Mouse (Mus musculus): ENCODE data around the gene Espn. TPM values are rescaled to one million over a fixed set of nuclear protein-coding genes. Genes with fewer than 3 reads are reported as not detected.

Espn gene
- polyA plus RNA-seq, 1 experiment: 0.56 TPM

DNA sequence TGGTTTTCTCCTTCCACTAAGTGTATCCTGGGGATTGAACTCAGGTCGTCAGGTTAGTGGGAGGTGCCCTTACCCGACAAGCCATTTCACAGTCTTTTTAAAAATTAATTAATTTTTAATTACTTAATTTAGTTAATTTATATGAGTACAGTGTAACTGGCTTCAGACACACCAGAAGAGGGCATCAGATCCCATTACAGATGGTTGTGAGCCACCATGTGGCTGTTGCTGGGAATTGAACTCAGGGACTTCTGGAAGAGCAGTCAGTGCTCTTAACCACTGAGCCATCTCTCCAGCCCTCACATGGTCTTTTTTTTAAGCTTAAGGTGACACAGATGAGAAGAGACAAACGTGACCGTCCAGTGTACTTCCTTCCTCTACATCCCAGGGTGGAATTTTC lies 2.8 kb upstream of the Espn start:
- no peak overlapping the region for H3K27ac ChIP-seq (ENCODE audit: insufficient read depth, low read length)
- no peak for TF ChIP-seq POLR2A (IDR thresholded peaks at IDR 0.05; ENCODE audit: low read depth, low read length)
- no peak for TF ChIP-seq CTCF (IDR thresholded peaks at IDR 0.05; ENCODE audit: borderline replicate concordance, insufficient read depth, low read length)
- H3K4me3 ChIP-seq (ENCODE audit: insufficient read depth, low read length): no peak overlapping the region
- H3K4me1 ChIP-seq (ENCODE audit: control insufficient read depth, insufficient read depth, low read length): no peaks in the 10 kb centered on the region

GRCm38 (mm10) chr4:152153771-152154177 lies 1.6 kb upstream of the Espn start:
- H3K27ac ChIP-seq (ENCODE audit: insufficient read depth, low read length): no peak overlapping the region
- H3K4me1 ChIP-seq (ENCODE audit: control insufficient read depth, insufficient read depth, low read length): no peaks in the 10 kb centered on the region
- H3K4me3 ChIP-seq (ENCODE audit: insufficient read depth, low read length): no peak overlapping the region
- peak; percentile 93 for TF ChIP-seq CTCF (IDR thresholded peaks at IDR 0.05; ENCODE audit: borderline replicate concordance, insufficient read depth, low read length)
- TF ChIP-seq POLR2A (IDR thresholded peaks at IDR 0.05; ENCODE audit: low read depth, low read length): no peak

DNA sequence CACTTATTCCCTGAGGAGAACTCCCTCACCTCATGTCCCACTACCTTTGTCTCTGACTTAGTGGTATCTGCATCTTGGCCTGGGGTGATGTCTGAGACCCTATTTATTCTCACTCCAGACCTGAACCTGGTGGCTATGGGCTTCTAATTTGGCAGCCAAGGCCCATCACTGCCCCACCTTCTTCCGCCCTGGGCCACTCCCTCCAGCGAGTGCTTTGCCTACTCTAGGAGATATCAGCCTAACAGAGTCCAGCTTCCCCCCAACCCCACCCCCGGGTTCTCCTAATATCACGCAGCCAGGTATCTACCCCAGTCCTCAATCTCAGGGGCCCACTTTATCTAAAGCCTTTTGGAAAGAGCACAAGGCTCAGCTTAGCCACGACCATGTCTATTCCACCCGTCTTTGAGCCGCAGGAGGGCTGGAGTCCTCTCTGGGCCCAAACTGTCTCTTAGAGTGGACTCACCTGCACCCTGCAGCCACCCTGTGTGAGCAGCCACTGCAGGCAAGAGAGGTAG lies 663 bp downstream of the Espn start:
- TF ChIP-seq POLR2A (IDR thresholded peaks at IDR 0.05; ENCODE audit: low read depth, low read length) (no peak), CTCF (IDR thresholded peaks at IDR 0.05; ENCODE audit: borderline replicate concordance, insufficient read depth, low read length) (no peak)
- no peak overlapping the region; the same call in 1 of the 2 replicates for H3K4me3 ChIP-seq (ENCODE audit: insufficient read depth, low read length)
- no peaks in the 10 kb centered on the region for H3K4me1 ChIP-seq (ENCODE audit: control insufficient read depth, insufficient read depth, low read length)
- no peak overlapping the region for H3K27ac ChIP-seq (ENCODE audit: insufficient read depth, low read length)

GRCm38 (mm10) chr4:152150546-152150945 lies 1.6 kb downstream of the Espn start:
- Histone ChIP-seq H3K4me3 (ENCODE audit: insufficient read depth, low read length) (no peak overlapping the region), H3K27ac (ENCODE audit: insufficient read depth, low read length) (no peak overlapping the region), H3K4me1 (ENCODE audit: control insufficient read depth, insufficient read depth, low read length) (no peaks in the 10 kb centered on the region)
- TF ChIP-seq CTCF (IDR thresholded peaks at IDR 0.05; ENCODE audit: borderline replicate concordance, insufficient read depth, low read length): no peak
- TF ChIP-seq POLR2A (IDR thresholded peaks at IDR 0.05; ENCODE audit: low read depth, low read length): no peak

GRCm38 (mm10) chr4:152146033-152146827 lies 5.9 kb downstream of the Espn start:
- no peak overlapping the region for H3K27ac ChIP-seq (ENCODE audit: insufficient read depth, low read length)
- H3K4me3 ChIP-seq (ENCODE audit: insufficient read depth, low read length): no peak overlapping the region
- no peaks in the 10 kb centered on the region for H3K4me1 ChIP-seq (ENCODE audit: control insufficient read depth, insufficient read depth, low read length)
- TF ChIP-seq CTCF (IDR thresholded peaks at IDR 0.05; ENCODE audit: borderline replicate concordance, insufficient read depth, low read length) (no peak), POLR2A (IDR thresholded peaks at IDR 0.05; ENCODE audit: low read depth, low read length) (no peak)

- no peak for TF ChIP-seq CTCF (IDR thresholded peaks at IDR 0.05; ENCODE audit: borderline replicate concordance, insufficient read depth, low read length)
- no peak for TF ChIP-seq POLR2A (IDR thresholded peaks at IDR 0.05; ENCODE audit: low read depth, low read length)
- H3K4me1 ChIP-seq (ENCODE audit: control insufficient read depth, insufficient read depth, low read length): no peaks in the 10 kb centered on the region
- H3K27ac ChIP-seq (ENCODE audit: insufficient read depth, low read length): no peak overlapping the region
- no peak overlapping the region for H3K4me3 ChIP-seq (ENCODE audit: insufficient read depth, low read length)
These were observed 6.7 kb downstream of the Espn start for GRCm38 (mm10) chr4:152145473-152145872.

DNA sequence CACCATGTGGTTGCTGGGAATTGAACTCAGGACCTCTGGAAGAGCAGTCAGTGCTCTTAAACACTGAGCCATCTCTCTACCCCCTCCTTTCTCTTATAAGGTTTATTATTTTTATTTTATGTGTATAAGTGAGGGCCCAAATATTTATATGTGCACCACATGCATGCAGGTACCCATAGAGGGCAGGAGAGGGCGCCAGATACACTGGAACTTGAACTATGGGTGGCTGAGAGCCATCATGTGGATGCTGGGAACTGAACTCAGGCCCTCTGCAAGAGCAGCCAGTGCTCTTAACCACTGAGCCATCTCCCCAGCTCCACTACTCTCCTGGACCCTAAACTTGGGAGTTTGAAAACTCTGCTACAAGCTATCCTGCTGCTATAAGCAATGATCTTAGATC lies 8.5 kb downstream of the Espn start:
- no peak overlapping the region for H3K27ac ChIP-seq (ENCODE audit: insufficient read depth, low read length)
- no peak for TF ChIP-seq CTCF (IDR thresholded peaks at IDR 0.05; ENCODE audit: borderline replicate concordance, insufficient read depth, low read length)
- no peak for TF ChIP-seq POLR2A (IDR thresholded peaks at IDR 0.05; ENCODE audit: low read depth, low read length)
- H3K4me3 ChIP-seq (ENCODE audit: insufficient read depth, low read length): no peak overlapping the region
- no peaks in the 10 kb centered on the region for H3K4me1 ChIP-seq (ENCODE audit: control insufficient read depth, insufficient read depth, low read length)

- H3K4me3 ChIP-seq (ENCODE audit: insufficient read depth, low read length): no peak overlapping the region
- H3K4me1 ChIP-seq (ENCODE audit: control insufficient read depth, insufficient read depth, low read length): no peaks in the 10 kb centered on the region
- TF ChIP-seq POLR2A (IDR thresholded peaks at IDR 0.05; ENCODE audit: low read depth, low read length): no peak
- TF ChIP-seq CTCF (IDR thresholded peaks at IDR 0.05; ENCODE audit: borderline replicate concordance, insufficient read depth, low read length): no peak
- no peak overlapping the region for H3K27ac ChIP-seq (ENCODE audit: insufficient read depth, low read length)
These were observed 10.5 kb downstream of the Espn start for GRCm38 (mm10) chr4:152141521-152142135.

DNA sequence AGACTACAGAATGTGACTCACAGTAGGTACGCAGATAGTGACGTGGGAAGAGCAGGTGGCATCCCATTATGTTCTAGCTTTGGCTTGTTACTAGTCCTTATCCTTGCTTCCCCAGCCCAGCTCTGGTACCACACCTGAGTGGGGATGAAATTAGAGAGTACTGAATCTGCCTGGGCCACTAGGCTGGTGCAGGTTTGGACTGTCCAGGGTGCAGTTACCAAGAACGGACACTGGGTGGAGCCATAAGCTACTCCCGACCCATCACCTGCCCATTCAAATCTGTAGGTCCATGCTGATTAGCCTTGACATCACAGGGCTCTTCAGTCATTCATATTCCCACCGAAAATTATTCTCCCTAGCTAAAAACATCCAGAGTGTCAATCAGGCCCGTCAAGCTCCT lies 11.7 kb downstream of the Espn start:
- H3K27ac ChIP-seq (ENCODE audit: insufficient read depth, low read length): no peak overlapping the region
- no peak overlapping the region for H3K4me3 ChIP-seq (ENCODE audit: insufficient read depth, low read length)
- TF ChIP-seq POLR2A (IDR thresholded peaks at IDR 0.05; ENCODE audit: low read depth, low read length) (no peak), CTCF (IDR thresholded peaks at IDR 0.05; ENCODE audit: borderline replicate concordance, insufficient read depth, low read length) (peak; percentile 43; the same call in 1 of the 2 replicates)
- no peaks in the 10 kb centered on the region for H3K4me1 ChIP-seq (ENCODE audit: control insufficient read depth, insufficient read depth, low read length)

Data from embryonic fibroblast, embryonic 13.5 days (primary cell).